Mouse (Mus musculus) MEL (cell line): Measurements from ENCODE around the gene Ppef2. TPM values are rescaled to one million over a fixed set of nuclear protein-coding genes. Genes with fewer than 3 reads are reported as not detected.

Source experiments
- DNase-seq: peaks from one replicate; pipeline ENCODE4 v3.0.0; 2011; ENCODE audit warnings: low read depth, low spot score
- H3K27ac ChIP-seq: 2 replicates; pipeline ENCODE4 v1.5.1; 2012; ENCODE audit warnings: low read depth, mild to moderate bottlenecking, control low read depth, low read length, moderate library complexity; ENCODE audit not compliant: control insufficient read depth
- H3K27me3 ChIP-seq, 2 experiments: fragments of 150-350 bp in 1 of 2; sonication (generic) in 1 of 2; 2 replicates each; pipeline ENCODE4 v1.6.1; 2012; ENCODE audit warnings: low read length in 2 of 2, mild to moderate bottlenecking in 2 of 2, improper control_type of control experiment in 1 of 2, moderate library complexity in 1 of 2; ENCODE audit not compliant: insufficient read depth in 2 of 2, control insufficient read depth in 1 of 2
- H3K36me3 ChIP-seq, 2 experiments: 2 replicates each; pipeline ENCODE4 v1.6.1; 2012 to 2014; ENCODE audit warnings: low read length in 2 of 2, improper control_type of control experiment in 1 of 2, inconsistent platforms in 1 of 2, mild to moderate bottlenecking in 1 of 2; ENCODE audit not compliant: insufficient read depth in 2 of 2, control insufficient read depth in 1 of 2
- H3K4me1 ChIP-seq, 2 experiments: fragments of 150-350 bp in 1 of 2; sonication (generic) in 1 of 2; 2 replicates each; pipeline ENCODE4 v1.6.1; 2012; ENCODE audit warnings: low read length in 2 of 2, improper control_type of control experiment in 1 of 2, mild to moderate bottlenecking in 1 of 2; ENCODE audit not compliant: insufficient read depth in 2 of 2, control insufficient read depth in 1 of 2
- H3K4me3 ChIP-seq, 2 experiments: fragments of 150-350 bp in 1 of 2; sonication (generic) in 1 of 2; 2 replicates each; pipeline ENCODE4 v1.5.1; 2012; ENCODE audit warnings: low read depth in 2 of 2, low read length in 2 of 2, mild to moderate bottlenecking in 2 of 2, moderate library complexity in 2 of 2, control low read depth in 1 of 2, improper control_type of control experiment in 1 of 2; ENCODE audit not compliant: control insufficient read depth in 1 of 2, insufficient read depth in 1 of 2
- H3K79me2 ChIP-seq: 2 replicates; pipeline ENCODE4 v1.6.1; 2012; ENCODE audit warnings: mild to moderate bottlenecking, low read length, moderate library complexity; ENCODE audit not compliant: control insufficient read depth, poor library complexity, insufficient read depth
- H3K9ac ChIP-seq: 2 replicates; pipeline ENCODE4 v1.6.1; 2012; ENCODE audit warnings: low read depth, mild to moderate bottlenecking, control low read depth, low read length, moderate library complexity; ENCODE audit not compliant: control insufficient read depth, poor library complexity, severe bottlenecking
- H3K9me3 ChIP-seq: fragments of 150-350 bp; sonication (generic); replicated peaks from 2 replicates; pipeline ENCODE4 v1.6.1; 2012; ENCODE audit warnings: mild to moderate bottlenecking, low read length, improper control_type of control experiment, moderate library complexity; ENCODE audit not compliant: insufficient read depth
- CHD1 ChIP-seq: IDR thresholded peaks from 2 replicates; pipeline ENCODE4 v1.6.1; 2012; ENCODE audit warnings: low read depth, mild to moderate bottlenecking, inconsistent platforms, low read length, improper control_type of control experiment
- CTCF ChIP-seq, 3 experiments: IDR thresholded peaks in 2 of 3; conservative IDR thresholded peaks in 1 of 3; 2 replicates each; pipeline ENCODE4 v1.5.1; 2011 to 2012; ENCODE audit warnings: low read length in 3 of 3, low read depth in 2 of 3, mild to moderate bottlenecking in 2 of 3, improper control_type of control experiment in 1 of 3, inconsistent platforms in 1 of 3, mixed read lengths in 1 of 3, moderate library complexity in 1 of 3; ENCODE audit not compliant: control insufficient read depth in 1 of 3, insufficient read depth in 1 of 3, poor library complexity in 1 of 3, severe bottlenecking in 1 of 3
- ELF1 ChIP-seq: IDR thresholded peaks from 2 replicates; pipeline ENCODE4 v1.6.1; 2014; ENCODE audit warnings: low read depth, mild to moderate bottlenecking, inconsistent platforms, low read length, improper control_type of control experiment, moderate library complexity
- EP300 ChIP-seq, 2 experiments: IDR thresholded peaks; 2 replicates each; pipeline ENCODE4 v1.6.1; 2011; ENCODE audit warnings: improper control_type of control experiment in 2 of 2, low read length in 2 of 2, low read depth in 1 of 2, mild to moderate bottlenecking in 1 of 2
- ETS1 ChIP-seq: IDR thresholded peaks from 2 replicates; pipeline ENCODE4 v1.6.1; 2012; ENCODE audit warnings: low read depth, mild to moderate bottlenecking, inconsistent platforms, low read length, improper control_type of control experiment, moderate library complexity
- GATA1 ChIP-seq: IDR thresholded peaks from 2 replicates; pipeline ENCODE4 v1.6.1; 2011; ENCODE audit warnings: low read depth, low read length, improper control_type of control experiment
- HCFC1 ChIP-seq: IDR thresholded peaks from 2 replicates; pipeline ENCODE4 v1.6.1; 2012; ENCODE audit warnings: low read depth, mild to moderate bottlenecking, inconsistent platforms, low read length, improper control_type of control experiment, moderate library complexity
- MAX ChIP-seq: IDR thresholded peaks from 2 replicates; pipeline ENCODE4 v1.6.1; 2011; ENCODE audit warnings: low read length, improper control_type of control experiment
- MEF2A ChIP-seq: IDR thresholded peaks from 2 replicates; pipeline ENCODE4 v1.6.1; 2014; ENCODE audit warnings: low read depth, mild to moderate bottlenecking, inconsistent platforms, low read length, improper control_type of control experiment; ENCODE audit not compliant: poor library complexity, insufficient replicate concordance, severe bottlenecking; ENCODE audit errors: extremely low read depth
- MYC ChIP-seq: IDR thresholded peaks from 2 replicates; pipeline ENCODE4 v1.6.1; 2011; ENCODE audit warnings: low read depth, mild to moderate bottlenecking, low read length, improper control_type of control experiment, moderate library complexity
- NELFE ChIP-seq: IDR thresholded peaks from 2 replicates; pipeline ENCODE4 v1.6.1; 2011; ENCODE audit warnings: low read depth, low read length, improper control_type of control experiment
- POLR2AphosphoS2 ChIP-seq: IDR thresholded peaks from 2 replicates; pipeline ENCODE4 v1.6.1; 2011; ENCODE audit warnings: low read length, improper control_type of control experiment
- RAD21 ChIP-seq: IDR thresholded peaks from 2 replicates; pipeline ENCODE4 v1.6.1; 2011; ENCODE audit warnings: mild to moderate bottlenecking, low read depth, low read length, improper control_type of control experiment
- RCOR1 ChIP-seq: IDR thresholded peaks from 2 replicates; pipeline ENCODE4 v1.6.1; 2012; ENCODE audit warnings: low read depth, mild to moderate bottlenecking, inconsistent platforms, low read length, improper control_type of control experiment
- TAL1 ChIP-seq: IDR thresholded peaks from 2 replicates; pipeline ENCODE4 v1.6.1; 2012; ENCODE audit warnings: mild to moderate bottlenecking, inconsistent platforms, low read length, moderate library complexity, mixed read lengths
- TBP ChIP-seq: IDR thresholded peaks from 2 replicates; pipeline ENCODE4 v1.8.0; 2011; ENCODE audit warnings: low read depth, low read length, improper control_type of control experiment
- TCF12 ChIP-seq: IDR thresholded peaks from 2 replicates; pipeline ENCODE4 v1.6.1; 2014; ENCODE audit warnings: low read depth, mild to moderate bottlenecking, inconsistent platforms, low read length, improper control_type of control experiment, moderate library complexity
- USF1 ChIP-seq: IDR thresholded peaks from 2 replicates; pipeline ENCODE4 v1.6.1; 2014; ENCODE audit warnings: low read depth, mild to moderate bottlenecking, inconsistent platforms, low read length, improper control_type of control experiment, moderate library complexity
- ZKSCAN1 ChIP-seq: IDR thresholded peaks from 2 replicates; pipeline ENCODE4 v1.6.1; 2012; ENCODE audit warnings: low read depth, mild to moderate bottlenecking, inconsistent platforms, low read length, improper control_type of control experiment, moderate library complexity
- ZMIZ1 ChIP-seq: IDR thresholded peaks from 2 replicates; pipeline ENCODE4 v1.6.1; 2012; ENCODE audit warnings: low read depth, mild to moderate bottlenecking, inconsistent platforms, low read length, improper control_type of control experiment, moderate library complexity
- polyA plus RNA-seq, 2 experiments: library from polyadenylated mRNA; stranded (reverse) in 1 of 2; unstranded in 1 of 2; fragments of >175 nt in 1 of 2; fragments of >200 nt in 1 of 2; gene quantifications; 2 replicates each; pipeline versions ENCODE4 v1.2.1 to v1.2.4; 2012; ENCODE audit warnings: low replicate concordance in 2 of 2, low read depth in 1 of 2; ENCODE audit not compliant: insufficient read length in 2 of 2, insufficient read depth in 1 of 2, missing spikeins in 1 of 2
- total RNA-seq: library from RNA; depleted of rRNA; stranded (reverse); fragments of 300-350 nt; gene quantifications from 2 replicates; pipeline ENCODE4 v1.2.3, GENCODE M21; 2012

Ppef2 gene
- total and polyA plus RNA-seq, 3 experiments, result 0.04 to 0.08 TPM; not detected in 1

DNA sequence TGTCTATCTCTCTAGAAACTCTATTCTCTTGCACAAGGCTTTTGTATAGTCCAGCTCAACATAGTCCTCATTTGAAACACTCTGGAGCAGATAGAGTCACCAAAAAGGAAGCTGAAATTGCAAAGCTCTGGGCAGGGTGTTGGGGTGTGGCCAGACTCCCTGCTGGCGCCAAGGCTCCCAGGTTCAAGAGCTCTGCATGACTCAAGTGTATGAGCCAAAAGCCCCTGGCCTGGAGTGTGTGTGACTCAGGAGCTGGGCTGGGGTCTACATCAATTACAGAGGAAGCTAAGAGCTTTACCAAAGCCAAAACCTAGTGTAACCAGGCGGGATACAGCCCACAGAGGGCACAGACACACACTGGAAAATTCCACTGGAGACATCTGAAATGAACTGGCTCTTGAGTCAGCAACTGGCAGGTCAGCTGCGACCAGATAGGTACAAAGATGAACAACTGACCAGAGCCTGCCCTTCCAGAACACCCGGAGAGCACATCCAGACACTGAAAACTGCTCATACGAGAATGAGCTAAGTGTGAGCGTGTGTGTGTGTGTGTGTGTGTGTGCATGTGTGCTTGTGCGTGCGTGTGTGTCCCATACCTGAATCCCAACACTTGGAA is 35.7 kb downstream of the Ppef2 start:
- peak; percentile 57 for DNase-seq
- Histone ChIP-seq H3K79me2 (no peaks in the 10 kb centered on the region), H3K27ac (0 out of 2 replicates have a peak overlapping the region, but pooled peaks have one; percentile 7)

DNA sequence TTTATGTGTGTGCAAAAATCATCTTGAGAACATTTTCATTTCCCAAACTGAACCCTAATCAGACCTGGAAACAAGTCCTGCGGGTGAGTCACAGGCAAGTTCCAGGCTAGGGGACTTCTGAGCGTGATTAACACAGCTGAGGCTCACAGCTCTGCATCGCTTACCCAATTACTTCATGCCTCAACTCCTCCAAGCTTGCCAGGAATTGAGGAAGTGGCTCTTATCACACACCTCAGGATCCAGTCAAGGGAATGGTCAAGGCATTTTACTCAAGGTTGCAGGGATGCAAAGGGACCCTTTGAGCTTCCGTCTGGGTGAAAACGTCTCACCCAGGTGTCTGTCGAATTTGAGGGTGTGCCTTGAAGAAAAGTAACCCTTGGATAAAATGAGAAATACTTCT is 36.3 kb downstream of the Ppef2 start:
- Histone ChIP-seq H3K4me1 (peaks cover 0 to 20% of the 10 kb centered on the region in 2 experiments; a peak in 2 of 4 replicates), H3K9ac (no peak overlapping the region), H3K36me3 (peaks cover 0 to 14% of the 10 kb centered on the region in 2 experiments; a peak in 2 of 4 replicates), H3K27ac (0 out of 2 replicates have a peak overlapping the region, but pooled peaks have one; percentile 7), H3K27me3 (no peaks in the 10 kb centered on the region; a peak in 1 of 4 replicates), H3K79me2 (no peaks in the 10 kb centered on the region), H3K9me3 (no peaks in the 10 kb centered on the region), H3K4me3 (no peak overlapping the region)
- TF ChIP-seq ELF1, result no peak
- TF ChIP-seq CHD1, result no peak
- peak; percentile 96 for TF ChIP-seq TBP
- TF ChIP-seq NELFE, result no peak
- no peak for TF ChIP-seq POLR2AphosphoS2
- TF ChIP-seq ZKSCAN1, result no peak
- no peak for TF ChIP-seq MEF2A
- TF ChIP-seq RCOR1, result 0 out of 2 replicates have a peak, but pooled peaks have one; percentile 29
- peak; percentile 37; the same call in 1 of the 2 replicates for TF ChIP-seq ETS1
- no peak for TF ChIP-seq MYC
- no peak for TF ChIP-seq HCFC1
- TF ChIP-seq RAD21, result no peak
- no peak for TF ChIP-seq MAX
- peak; percentile 35 to 56; a peak in 3 of 4 replicates for TF ChIP-seq EP300 (IDR thresholded peaks at IDR 0.05; ENCODE audit: low read depth in 1 of 2, low read length in 2 of 2)
- no peak for TF ChIP-seq CTCF (IDR thresholded peaks at IDR 0.05 in 2 of 3, conservative IDR thresholded peaks at IDR 0.05 in 1 of 3; ENCODE audit: control insufficient read depth in 1 of 3, insufficient read depth in 1 of 3, low read depth in 2 of 3, low read length in 3 of 3, poor library complexity in 1 of 3, severe bottlenecking in 1 of 3)
- TF ChIP-seq GATA1, result peak; percentile 64
- peak; percentile 58 for TF ChIP-seq TAL1
- TF ChIP-seq TCF12, result no peak
- peak; percentile 83 for DNase-seq

More for the DNA sequence above, 35.7 kb downstream of the Ppef2 start:
- no peaks in the 10 kb centered on the region for H3K9me3 ChIP-seq
- TF ChIP-seq RCOR1, result no peak
- TF ChIP-seq USF1, result no peak
- TF ChIP-seq TAL1, result no peak
- TF ChIP-seq POLR2AphosphoS2, result no peak
- no peak for TF ChIP-seq ZMIZ1
- no peak for TF ChIP-seq MEF2A
- no peak for TF ChIP-seq GATA1
- H3K4me3 ChIP-seq, result no peak overlapping the region
- H3K36me3 ChIP-seq, result peaks cover 0 to 14% of the 10 kb centered on the region in 2 experiments; a peak in 2 of 4 replicates
- no peaks in the 10 kb centered on the region; a peak in 1 of 4 replicates for H3K27me3 ChIP-seq
- no peak overlapping the region for H3K9ac ChIP-seq
- peaks cover 0 to 20% of the 10 kb centered on the region in 2 experiments; a peak in 2 of 4 replicates for H3K4me1 ChIP-seq
